Mouse (Mus musculus) limb, embryonic 10.5 days (tissue): ENCODE data around the gene Abhd14b. TPM values are rescaled to one million over a fixed set of nuclear protein-coding genes. Genes with fewer than 3 reads are reported as not detected.
A peak's percentile ranks its signal among the peaks of the same experiment; 100 is the strongest.

Experiments used
- DNase-seq: peaks from one replicate; pipeline ENCODE4 v3.0.0-alpha.2; 2017; ENCODE audit warnings: low spot score
- H3K27ac ChIP-seq: fragments of 300-500 bp; sonication (generic); 2 replicates; pipeline ENCODE4 v1.5.1; 2016; ENCODE audit warnings: mild to moderate bottlenecking
- H3K27me3 ChIP-seq: fragments of 300-500 bp; sonication (generic); 2 replicates; pipeline ENCODE4 v1.6.1; 2016; ENCODE audit warnings: low read depth, mild to moderate bottlenecking; ENCODE audit not compliant: poor library complexity, severe bottlenecking
- H3K36me3 ChIP-seq: fragments of 300-500 bp; sonication (generic); 2 replicates; pipeline ENCODE4 v1.6.1; 2016; ENCODE audit warnings: mild to moderate bottlenecking, moderate library complexity
- H3K4me1 ChIP-seq: fragments of 300-500 bp; sonication (generic); 2 replicates; pipeline ENCODE4 v1.6.1; 2016
- H3K4me3 ChIP-seq: fragments of 300-500 bp; sonication (generic); 2 replicates; pipeline ENCODE4 v1.5.1; 2016; ENCODE audit warnings: mild to moderate bottlenecking, moderate library complexity
- H3K9me3 ChIP-seq: fragments of 300-500 bp; sonication (generic); replicated peaks from 2 replicates; pipeline ENCODE4 v1.6.1; 2016; ENCODE audit warnings: mild to moderate bottlenecking
- WGBS: fragments of 180-500 bp; shearing (Covaris S2); methylation state at CpG from one replicate; pipeline ENCODE4 v1.1.7; 2016; 5-methylcytosine and 5-hydroxymethylcytosine counted together
- polyA plus RNA-seq: library from polyadenylated mRNA; unstranded; fragments of >200 nt; fragmentation: Nextera tagmentation; extraction: Ambion mirVana; gene quantifications from 2 replicates; pipeline ENCODE4 v1.2.1, GENCODE M21; 2016

Gene Abhd14b
- polyA plus RNA-seq, 1 experiment from 2014 or later = 7.6 TPM

GRCm38 (mm10) chr9:106454888-106455681 is 7.8 kb downstream of the Abhd14b start:
- H3K4me3 ChIP-seq = peak overlapping the region; percentile 90
- under 1% methylated on average over 17 of the region's 17 CpGs for WGBS
- peaks cover 93% of the 10 kb centered on the region for H3K4me1 ChIP-seq
- no peaks in the 10 kb centered on the region for H3K27me3 ChIP-seq
- DNase-seq = peak; percentile 72
- H3K27ac ChIP-seq = peak overlapping the region; percentile 94
- H3K9me3 ChIP-seq = no peaks in the 10 kb centered on the region
- peaks cover 43% of the 10 kb centered on the region for H3K36me3 ChIP-seq

DNA sequence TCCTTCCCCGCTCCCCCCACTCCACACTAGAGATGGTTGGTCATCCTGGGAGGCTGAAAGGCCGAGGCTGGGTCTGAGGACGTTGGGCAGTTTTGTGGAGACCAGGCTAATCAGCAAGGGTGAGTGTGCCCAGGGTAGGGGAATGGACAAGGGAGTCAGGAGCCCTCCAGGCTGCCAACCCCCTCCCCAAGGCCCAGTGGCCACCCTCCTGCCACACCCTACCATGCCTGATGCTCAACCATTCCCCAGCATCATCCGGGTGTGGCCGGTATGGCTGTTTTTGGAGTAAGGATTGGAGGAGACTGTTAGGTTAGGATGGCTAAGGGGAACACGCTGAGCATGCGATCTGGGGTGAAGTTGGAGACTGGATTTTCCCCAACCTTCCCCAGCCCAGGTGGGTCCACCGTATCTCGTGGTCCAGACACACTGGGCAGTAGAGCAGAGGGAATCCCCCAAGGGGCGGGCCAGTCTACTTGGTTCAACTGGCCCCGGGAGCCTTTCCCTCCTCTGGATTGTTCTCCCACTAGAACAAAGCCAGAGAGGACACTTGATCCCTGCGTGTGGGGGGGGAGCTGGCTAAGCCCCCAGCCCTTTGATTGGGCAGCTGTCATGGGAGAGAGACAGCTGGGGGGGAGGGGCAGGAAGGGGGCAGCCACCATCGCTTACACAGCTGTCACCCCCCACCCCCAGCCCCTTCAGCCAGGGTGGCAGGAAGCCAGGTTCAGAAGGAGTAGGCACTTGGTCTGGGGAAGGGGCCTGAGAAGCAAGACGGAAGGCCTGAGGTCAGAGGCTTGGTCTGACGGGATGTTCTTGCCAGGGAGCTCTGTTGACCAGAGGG is 9.3 kb downstream of the Abhd14b start:
- Histone ChIP-seq H3K4me1 (peaks cover 90% of the 10 kb centered on the region), H3K36me3 (peaks cover 58% of the 10 kb centered on the region), H3K4me3 (peak overlapping the region; percentile 90), H3K9me3 (no peaks in the 10 kb centered on the region), H3K27me3 (no peaks in the 10 kb centered on the region), H3K27ac (peak overlapping the region; percentile 94)
- 37% methylated on average over 15 of the region's 15 CpGs for WGBS
- peak; percentile 63 for DNase-seq

DNA sequence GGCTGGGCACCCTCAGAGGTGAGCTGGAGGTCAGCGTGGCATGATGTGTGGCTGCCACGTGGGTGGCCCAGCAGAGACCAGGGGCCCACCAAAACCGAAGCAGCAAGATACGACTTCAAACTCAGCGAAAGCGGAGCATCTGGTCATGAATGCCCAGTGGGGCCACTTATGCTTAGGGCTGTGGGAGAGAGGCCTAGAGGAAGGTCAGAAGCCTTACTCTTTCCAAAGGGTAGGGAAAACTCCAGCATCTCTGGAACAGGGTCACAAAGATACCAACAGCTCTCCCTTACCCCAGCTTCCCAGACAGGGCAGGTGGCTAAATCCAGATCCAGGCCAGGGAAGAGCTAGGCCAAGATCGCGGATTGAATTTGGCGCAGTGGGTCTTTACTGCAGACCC is 9.9 kb downstream of the Abhd14b start:
- Histone ChIP-seq H3K27ac (peak overlapping the region; percentile 94), H3K27me3 (no peaks in the 10 kb centered on the region), H3K36me3 (peaks cover 64% of the 10 kb centered on the region), H3K4me1 (peaks cover 86% of the 10 kb centered on the region), H3K9me3 (no peaks in the 10 kb centered on the region), H3K4me3 (peak overlapping the region; percentile 90)
- WGBS = 40% methylated on average over 9 of the region's 9 CpGs
- no peak for DNase-seq

- DNase-seq = no peak
- H3K36me3 ChIP-seq = peaks cover 71% of the 10 kb centered on the region
- WGBS = 75% methylated on average over 5 of the region's 5 CpGs
Measured at GRCm38 (mm10) chr9:106457920-106458319, 10.7 kb downstream of the Abhd14b start.

GRCm38 (mm10) chr9:106459946-106460345 is 12.7 kb downstream of the Abhd14b start:
- H3K9me3 ChIP-seq = no peaks in the 10 kb centered on the region
- H3K4me1 ChIP-seq = peaks cover 84% of the 10 kb centered on the region
- 85% methylated on average over 15 of the region's 15 CpGs for WGBS
- peaks cover 92% of the 10 kb centered on the region for H3K36me3 ChIP-seq
- DNase-seq = no peak
- peaks cover 13% of the 10 kb centered on the region for H3K27me3 ChIP-seq
- no peak overlapping the region for H3K4me3 ChIP-seq
- no peak overlapping the region; the same call in 1 of the 2 replicates for H3K27ac ChIP-seq

More at GRCm38 (mm10) chr9:106457920-106458319, 10.7 kb downstream of the Abhd14b start:
- peak overlapping the region; percentile 8; the same call in 1 of the 2 replicates for H3K4me3 ChIP-seq
- peak overlapping the region; percentile 94; the same call in 1 of the 2 replicates for H3K27ac ChIP-seq
- H3K27me3 ChIP-seq = peaks cover under 1% of the 10 kb centered on the region; the same call in 1 of the 2 replicates
- H3K4me1 ChIP-seq = peaks cover 79% of the 10 kb centered on the region
- H3K9me3 ChIP-seq = no peaks in the 10 kb centered on the region

- no peak for DNase-seq
- Histone ChIP-seq H3K36me3 (peaks cover 95% of the 10 kb centered on the region), H3K9me3 (no peaks in the 10 kb centered on the region), H3K27me3 (peaks cover 18% of the 10 kb centered on the region), H3K4me1 (peaks cover 84% of the 10 kb centered on the region), H3K27ac (peak overlapping the region; percentile 1; the same call in 1 of the 2 replicates), H3K4me3 (no peak overlapping the region)
- 80% methylated on average over 18 of the region's 18 CpGs for WGBS
Measured at GRCm38 (mm10) chr9:106460401-106461025, 13.3 kb downstream of the Abhd14b start.

DNA sequence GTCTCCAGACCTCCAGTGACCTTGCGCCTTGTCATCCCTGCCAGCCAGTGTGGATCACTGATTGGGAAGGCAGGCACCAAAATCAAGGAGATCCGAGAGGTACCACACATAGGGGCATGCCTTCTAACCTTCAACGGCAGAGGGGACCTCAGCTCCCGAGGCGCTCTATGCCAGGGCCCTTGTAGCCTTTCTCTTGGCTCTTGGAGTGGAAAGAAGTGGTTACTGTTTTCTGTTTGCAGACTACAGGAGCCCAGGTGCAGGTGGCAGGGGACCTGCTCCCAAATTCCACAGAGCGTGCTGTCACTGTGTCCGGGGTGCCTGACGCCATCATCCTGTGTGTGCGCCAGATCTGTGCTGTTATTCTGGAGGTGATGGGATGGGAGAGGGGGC is 13.8 kb downstream of the Abhd14b start:
- DNase-seq = no peak
- Histone ChIP-seq H3K36me3 (peaks cover 96% of the 10 kb centered on the region), H3K27ac (0 out of 2 replicates have a peak overlapping the region, but pooled peaks have one; percentile 1), H3K9me3 (no peaks in the 10 kb centered on the region), H3K4me3 (no peak overlapping the region), H3K4me1 (peaks cover 84% of the 10 kb centered on the region), H3K27me3 (peaks cover 23% of the 10 kb centered on the region)
- WGBS = 93% methylated on average over 9 of the region's 9 CpGs

DNA sequence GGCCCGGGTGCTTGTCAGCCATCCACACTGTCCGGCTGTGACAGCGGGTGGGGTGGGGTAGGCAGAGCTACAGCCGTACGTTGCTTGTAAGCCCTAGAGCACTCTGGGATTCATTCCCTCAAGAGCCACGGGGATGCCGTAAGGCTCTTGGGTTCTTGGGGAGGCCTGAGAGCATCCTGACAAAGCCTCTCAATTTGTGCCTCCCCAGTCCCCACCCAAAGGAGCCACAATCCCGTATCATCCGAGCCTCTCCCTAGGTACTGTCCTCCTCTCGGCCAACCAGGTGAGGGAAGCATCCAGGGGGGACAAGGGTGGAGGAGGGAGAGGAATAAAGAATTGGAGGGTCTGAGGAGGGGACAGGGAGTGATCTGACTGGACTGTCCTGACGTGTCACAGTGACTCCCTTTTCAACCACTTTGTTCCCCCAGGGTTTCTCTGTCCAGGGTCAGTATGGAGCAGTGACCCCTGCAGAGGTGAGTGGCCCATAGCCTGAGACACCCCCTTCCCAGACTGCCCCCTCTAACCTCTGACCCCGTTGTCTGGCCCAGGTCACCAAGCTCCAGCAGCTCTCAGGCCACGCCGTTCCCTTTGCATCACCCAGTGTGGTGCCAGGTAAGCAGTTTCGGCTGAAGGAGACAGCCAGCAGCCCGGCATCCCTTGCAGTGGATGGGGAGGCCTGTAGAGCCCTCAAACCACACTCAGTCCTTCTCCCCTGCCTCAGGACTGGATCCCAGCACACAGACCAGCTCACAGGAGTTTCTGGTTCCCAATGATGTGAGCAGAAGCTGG is 14.6 kb downstream of the Abhd14b start:
- peaks cover 77% of the 10 kb centered on the region for H3K4me1 ChIP-seq

DNA sequence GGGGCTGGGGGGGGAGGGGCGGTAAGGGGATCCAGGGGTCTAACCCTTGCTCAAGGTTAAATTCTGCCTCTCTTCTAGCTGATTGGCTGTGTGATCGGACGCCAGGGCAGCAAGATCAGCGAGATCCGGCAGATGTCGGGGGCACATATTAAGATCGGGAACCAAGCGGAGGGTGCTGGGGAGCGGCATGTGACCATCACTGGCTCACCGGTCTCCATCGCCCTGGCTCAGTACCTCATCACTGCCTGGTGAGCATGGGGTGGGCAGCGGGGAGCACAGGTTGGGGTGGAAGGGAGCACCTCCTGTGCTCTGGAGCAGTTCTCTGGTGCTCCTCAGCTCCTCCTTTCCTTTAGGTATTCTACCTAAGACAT is 15.2 kb downstream of the Abhd14b start:
- peaks cover 71% of the 10 kb centered on the region for H3K4me1 ChIP-seq
- WGBS = 95% methylated on average over 12 of the region's 12 CpGs
- peaks cover 25% of the 10 kb centered on the region for H3K27me3 ChIP-seq
- H3K36me3 ChIP-seq = peaks cover 82% of the 10 kb centered on the region
- H3K27ac ChIP-seq = no peak overlapping the region
- no peak overlapping the region; the same call in 1 of the 2 replicates for H3K4me3 ChIP-seq
- no peaks in the 10 kb centered on the region for H3K9me3 ChIP-seq
- DNase-seq = no peak

More for the DNA sequence above, 14.6 kb downstream of the Abhd14b start:
- no peak for DNase-seq
- H3K27me3 ChIP-seq = peaks cover 25% of the 10 kb centered on the region
- no peak overlapping the region for H3K27ac ChIP-seq
- H3K4me3 ChIP-seq = no peak overlapping the region; the same call in 1 of the 2 replicates
- H3K36me3 ChIP-seq = peaks cover 88% of the 10 kb centered on the region
- WGBS = 90% methylated on average over 16 of the region's 16 CpGs
- H3K9me3 ChIP-seq = no peaks in the 10 kb centered on the region

- no peaks in the 10 kb centered on the region for H3K9me3 ChIP-seq
Measured at GRCm38 (mm10) chr9:106463122-106464063, 16.1 kb downstream of the Abhd14b start.

More at GRCm38 (mm10) chr9:106463122-106464063, 16.1 kb downstream of the Abhd14b start:
- no peak for DNase-seq
- 87% methylated on average over 21 of the region's 21 CpGs for WGBS
- Histone ChIP-seq H3K4me3 (no peak overlapping the region), H3K36me3 (peaks cover 72% of the 10 kb centered on the region), H3K4me1 (peaks cover 61% of the 10 kb centered on the region), H3K27ac (no peak overlapping the region), H3K27me3 (peaks cover 25% of the 10 kb centered on the region)
